Mouse (Mus musculus) kidney, adult 2 months (tissue): Measurements from ENCODE around the gene Slc25a34. TPM values are rescaled to one million over a fixed set of nuclear protein-coding genes. Genes with fewer than 3 reads are reported as not detected.
A peak's percentile ranks its signal among the peaks of the same experiment; 100 is the strongest.

Experiments
- DNase-seq: peaks from one replicate; pipeline ENCODE4 v3.0.0; 2021
- H3K27ac ChIP-seq: fragments of 200-500 bp; 2 replicates; pipeline ENCODE4 v1.5.1; 2012; ENCODE audit warnings: low read depth, low read length, control low read depth, inconsistent platforms; ENCODE audit not compliant: insufficient read depth
- H3K27me3 ChIP-seq: fragments of 200-500 bp; replicated peaks from 2 replicates; pipeline ENCODE4 v1.6.1; 2012; ENCODE audit warnings: mild to moderate bottlenecking, moderate library complexity, low read length, inconsistent platforms; ENCODE audit not compliant: control insufficient read depth, insufficient read depth
- H3K36me3 ChIP-seq: fragments of 200-500 bp; 2 replicates; pipeline ENCODE4 v1.6.1; 2012; ENCODE audit warnings: mild to moderate bottlenecking, moderate library complexity, low read length, inconsistent platforms; ENCODE audit not compliant: control insufficient read depth, insufficient read depth
- H3K4me1 ChIP-seq: fragments of 200-500 bp; 2 replicates; pipeline ENCODE4 v1.6.1; 2011; ENCODE audit warnings: low read length; ENCODE audit not compliant: control insufficient read depth, insufficient read depth
- H3K4me3 ChIP-seq: fragments of 200-500 bp; 2 replicates; pipeline ENCODE4 v1.5.1; 2011; ENCODE audit warnings: mild to moderate bottlenecking, low read depth, low read length, control low read depth; ENCODE audit not compliant: insufficient read depth
- CTCF ChIP-seq: fragments of 200-500 bp; conservative IDR thresholded peaks from 2 replicates; pipeline ENCODE4 v1.5.1; 2011; ENCODE audit warnings: low read depth, mild to moderate bottlenecking, control low read depth, low read length, moderate library complexity, mixed read lengths; ENCODE audit not compliant: insufficient read depth, insufficient read length
- POLR2A ChIP-seq: fragments of 200-500 bp; IDR thresholded peaks from one replicate; pipeline ENCODE4 v1.6.1; 2011; ENCODE audit warnings: low read depth, low read length, control low read depth
- WGBS: fragments of 180-500 bp; shearing (Covaris S2); methylation state at CpG from one replicate; pipeline ENCODE4 v1.1.7; 2018; 5-methylcytosine and 5-hydroxymethylcytosine counted together
- polyA plus RNA-seq: library from polyadenylated mRNA; depleted of rRNA; stranded (reverse); fragments of >200 nt; gene quantifications from 2 replicates; pipeline ENCODE4 v1.2.3, GENCODE M21; 2012

The Slc25a34 gene
- polyA plus RNA-seq, 1 experiment: 30.1 TPM

GRCm38 (mm10) chr4:141605861-141606260, 17.8 kb downstream of the Slc25a34 start, which contains the start of gene Fblim1:
Gene Fblim1 (minus strand): TSS chr4:141606096.
- no peaks in the 10 kb centered on the region for H3K36me3 ChIP-seq
- H3K4me3 ChIP-seq: peak within 1 kb of the TSS; percentile 33
- no peaks in the 10 kb centered on the region for H3K27me3 ChIP-seq
- TF ChIP-seq CTCF (no peak), POLR2A (no peak)
- WGBS: 69% methylated on average over 11 of the region's 11 CpGs
- peak; percentile 72 for DNase-seq
- H3K27ac ChIP-seq: peak within 1 kb of the TSS; percentile 72
- H3K4me1 ChIP-seq: peaks cover 34% of the 10 kb centered on the region

- WGBS: 89% methylated on average over 5 of the region's 5 CpGs
- H3K36me3 ChIP-seq: no peaks in the 10 kb centered on the region
- H3K4me3 ChIP-seq: peak overlapping the region; percentile 33
- H3K27ac ChIP-seq: peak overlapping the region; percentile 72
- DNase-seq: no peak
- peaks cover 34% of the 10 kb centered on the region for H3K4me1 ChIP-seq
- TF ChIP-seq CTCF: no peak
- no peak for TF ChIP-seq POLR2A
- no peaks in the 10 kb centered on the region for H3K27me3 ChIP-seq
Measured at GRCm38 (mm10) chr4:141605421-141605820, 18.2 kb downstream of the Slc25a34 start.

- H3K4me1 ChIP-seq: peaks cover 35% of the 10 kb centered on the region
- TF ChIP-seq CTCF: no peak
- peak overlapping the region; percentile 64 for H3K27ac ChIP-seq
Measured at GRCm38 (mm10) chr4:141604493-141604892, 19.1 kb downstream of the Slc25a34 start.

GRCm38 (mm10) chr4:141603921-141604320, 19.7 kb downstream of the Slc25a34 start:
- Histone ChIP-seq H3K27me3 (no peaks in the 10 kb centered on the region; the same call in 1 of the 2 replicates), H3K27ac (peak overlapping the region; percentile 64), H3K4me1 (peaks cover 38% of the 10 kb centered on the region), H3K4me3 (no peak overlapping the region), H3K36me3 (no peaks in the 10 kb centered on the region)
- TF ChIP-seq CTCF: no peak
- no peak for TF ChIP-seq POLR2A
- no peak for DNase-seq
- 71% methylated on average over 4 of the region's 4 CpGs for WGBS

More at GRCm38 (mm10) chr4:141604493-141604892, 19.1 kb downstream of the Slc25a34 start:
- Histone ChIP-seq H3K4me3 (no peak overlapping the region), H3K27me3 (no peaks in the 10 kb centered on the region), H3K36me3 (no peaks in the 10 kb centered on the region)
- peak; percentile 92 for DNase-seq
- WGBS: 27% methylated on average over 8 of the region's 8 CpGs

GRCm38 (mm10) chr4:141602523-141603223, 20.9 kb downstream of the Slc25a34 start:
- peak; percentile 60 for DNase-seq

GRCm38 (mm10) chr4:141601148-141601862, 22.3 kb downstream of the Slc25a34 start:
- Histone ChIP-seq H3K4me1 (peaks cover 34% of the 10 kb centered on the region), H3K27ac (peak overlapping the region; percentile 70; the same call in 1 of the 2 replicates), H3K27me3 (no peaks in the 10 kb centered on the region; the same call in 1 of the 2 replicates), H3K36me3 (no peaks in the 10 kb centered on the region), H3K4me3 (no peak overlapping the region)
- no peak for DNase-seq
- 68% methylated on average over 12 of the region's 12 CpGs for WGBS
- TF ChIP-seq CTCF (no peak), POLR2A (no peak)

More at GRCm38 (mm10) chr4:141602523-141603223, 20.9 kb downstream of the Slc25a34 start:
- H3K36me3 ChIP-seq: no peaks in the 10 kb centered on the region
- peak overlapping the region; percentile 70 for H3K27ac ChIP-seq
- H3K27me3 ChIP-seq: no peaks in the 10 kb centered on the region; the same call in 1 of the 2 replicates
- H3K4me1 ChIP-seq: peaks cover 38% of the 10 kb centered on the region
- no peak overlapping the region for H3K4me3 ChIP-seq
- 56% methylated on average over 11 of the region's 11 CpGs for WGBS
- TF ChIP-seq CTCF (no peak), POLR2A (no peak)

- WGBS: 70% methylated on average over 6 of the region's 6 CpGs
- H3K4me3 ChIP-seq: no peak overlapping the region
- H3K4me1 ChIP-seq: peaks cover 27% of the 10 kb centered on the region
- H3K27ac ChIP-seq: no peak overlapping the region
- TF ChIP-seq CTCF (no peak), POLR2A (no peak)
- no peaks in the 10 kb centered on the region; the same call in 1 of the 2 replicates for H3K27me3 ChIP-seq
- no peak for DNase-seq
- no peaks in the 10 kb centered on the region for H3K36me3 ChIP-seq
Measured at GRCm38 (mm10) chr4:141600364-141600763, 23.3 kb downstream of the Slc25a34 start.
